Mouse (Mus musculus): ENCODE data around the gene Ugt1a9.

DNA sequence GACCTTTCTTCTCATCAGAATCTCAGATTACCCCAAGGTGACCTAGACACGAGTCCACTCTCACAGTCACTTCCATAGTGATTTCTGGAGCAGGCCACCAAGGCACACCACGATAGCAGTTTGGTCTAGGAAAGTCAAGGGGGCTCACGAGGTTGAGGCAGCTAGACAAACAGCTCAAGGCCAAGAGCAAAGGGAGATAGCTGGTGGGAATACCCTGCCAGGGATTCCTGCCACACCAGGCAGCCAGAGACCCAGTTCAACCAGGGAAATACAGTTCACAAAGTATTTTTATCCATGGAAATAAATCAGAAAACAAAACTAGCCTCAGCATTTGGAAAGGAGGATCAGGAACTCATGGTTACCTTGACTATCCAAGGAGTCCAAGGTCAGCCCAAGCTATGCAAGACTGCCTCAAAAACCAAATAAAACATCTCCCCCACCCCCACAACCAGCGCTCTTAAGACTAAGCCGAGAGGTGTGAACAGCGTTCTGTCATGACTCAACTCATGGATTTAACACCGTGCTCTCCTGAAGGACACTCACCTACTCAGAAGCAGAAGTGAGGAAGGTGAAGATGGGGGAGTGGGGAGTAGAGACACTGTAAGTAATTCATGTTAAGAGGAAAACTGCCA, 193.8 kb downstream of the Ugt1a9 start:
- TF ChIP-seq POLR2A (IDR thresholded peaks at IDR 0.05; ENCODE audit: borderline replicate concordance, extremely low read depth, insufficient read depth, insufficient read length, poor library complexity, severe bottlenecking) (no peak), CTCF (IDR thresholded peaks at IDR 0.05; ENCODE audit: borderline replicate concordance, extremely low read depth, insufficient read depth, insufficient read length) (no peak)

Measured in brain, embryonic 14.5 days (tissue).